Mouse (Mus musculus) ES-Bruce4 (cell line): ENCODE measurements around the gene Dysf. TPM values are rescaled to one million over a fixed set of nuclear protein-coding genes. Genes with fewer than 3 reads are reported as not detected.

Source experiments
- H3K27ac ChIP-seq: 2 replicates; pipeline ENCODE4 v1.5.1; 2012; ENCODE audit warnings: low read length, inconsistent platforms; ENCODE audit not compliant: insufficient read depth
- H3K27me3 ChIP-seq: 2 replicates; pipeline ENCODE4 v1.6.1; 2012; ENCODE audit warnings: mild to moderate bottlenecking, low read length, inconsistent platforms; ENCODE audit not compliant: control insufficient read depth, poor library complexity, insufficient read depth, severe bottlenecking
- H3K36me3 ChIP-seq: 2 replicates; pipeline ENCODE4 v1.6.1; 2012; ENCODE audit warnings: inconsistent platforms, mild to moderate bottlenecking, low read length, moderate library complexity; ENCODE audit not compliant: control insufficient read depth, poor library complexity, insufficient read depth, severe bottlenecking
- H3K4me1 ChIP-seq: one replicate; pipeline ENCODE4 v1.8.1; 2011; ENCODE audit warnings: low read length; ENCODE audit not compliant: control insufficient read depth, insufficient read depth
- H3K4me3 ChIP-seq: 2 replicates; pipeline ENCODE4 v1.5.1; 2011; ENCODE audit warnings: low read depth, mild to moderate bottlenecking, low read length
- H3K9ac ChIP-seq: 2 replicates; pipeline ENCODE4 v1.6.1; 2012; ENCODE audit warnings: low read depth, mild to moderate bottlenecking, inconsistent platforms; ENCODE audit not compliant: poor library complexity, severe bottlenecking
- H3K9me3 ChIP-seq: replicated peaks from 2 replicates; pipeline ENCODE4 v1.6.1; 2012; ENCODE audit warnings: mild to moderate bottlenecking, low read length, inconsistent platforms; ENCODE audit not compliant: control insufficient read depth, poor library complexity, insufficient read depth, severe bottlenecking
- CTCF ChIP-seq: IDR thresholded peaks from one replicate; pipeline ENCODE4 v1.8.1; 2011; ENCODE audit warnings: low read depth, low read length
- EP300 ChIP-seq: IDR thresholded peaks from 2 replicates; pipeline ENCODE4 v1.6.1; 2011; ENCODE audit warnings: low read depth, low read length; ENCODE audit not compliant: insufficient read depth
- POLR2A ChIP-seq: IDR thresholded peaks from one replicate; pipeline ENCODE4 v1.8.1; 2011; ENCODE audit warnings: low read length; ENCODE audit not compliant: insufficient read depth
- polyA plus RNA-seq: library from polyadenylated mRNA; stranded (reverse); fragments of >200 nt; gene quantifications from 2 replicates; pipeline ENCODE4 v1.2.4, GENCODE M21; 2011; ENCODE audit warnings: low read depth; ENCODE audit not compliant: missing spikeins, insufficient read depth, insufficient read length

The Dysf gene
- polyA plus RNA-seq, 1 experiment, result 18.5 TPM

DNA sequence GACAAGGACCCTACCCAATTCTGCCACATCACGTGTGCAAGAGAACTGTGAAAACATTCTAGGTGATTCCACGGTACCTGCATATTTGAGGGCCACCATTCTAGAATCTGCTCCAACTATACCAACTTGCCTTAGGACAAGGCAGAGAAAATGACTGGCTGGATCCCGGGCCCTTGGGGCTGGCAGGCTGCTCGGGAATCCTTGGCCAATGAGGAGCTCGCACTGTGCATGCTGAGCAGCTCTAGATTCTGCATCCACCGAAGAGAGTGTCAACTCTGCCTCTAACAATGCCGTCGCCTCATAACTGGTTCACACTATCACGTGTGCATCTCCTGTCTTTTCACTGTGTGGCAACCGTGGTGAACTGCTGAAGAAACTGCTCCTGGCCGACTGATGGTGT, 128.0 kb downstream of the Dysf start:
- Histone ChIP-seq H3K9ac (no peak overlapping the region), H3K9me3 (no peaks in the 10 kb centered on the region), H3K27ac (no peak overlapping the region), H3K4me1 (no peaks in the 10 kb centered on the region), H3K4me3 (no peak overlapping the region), H3K36me3 (no peaks in the 10 kb centered on the region), H3K27me3 (no peaks in the 10 kb centered on the region)
- TF ChIP-seq EP300 (no peak), CTCF (no peak), POLR2A (no peak)

DNA sequence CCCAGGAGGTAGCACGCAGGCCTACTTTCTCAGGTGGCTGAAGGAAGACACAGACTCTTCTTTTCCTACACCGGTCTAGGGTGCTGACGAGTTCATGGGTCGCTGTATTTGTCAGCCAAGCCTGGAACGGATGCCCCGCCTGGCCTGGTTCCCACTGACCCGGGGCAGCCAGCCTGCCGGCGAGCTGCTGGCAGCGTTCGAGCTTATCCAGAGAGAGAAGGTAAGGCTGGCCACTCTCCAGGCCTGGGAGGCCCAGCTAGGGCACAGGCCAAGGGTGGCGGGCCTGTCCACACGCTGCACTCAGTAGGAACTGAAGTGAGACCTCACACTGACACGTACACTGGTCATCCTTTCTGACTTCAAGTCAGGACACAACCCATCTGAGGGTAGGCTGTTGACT, 131.5 kb downstream of the Dysf start:
- Histone ChIP-seq H3K36me3 (no peaks in the 10 kb centered on the region), H3K4me1 (no peaks in the 10 kb centered on the region), H3K9ac (no peak overlapping the region), H3K4me3 (no peak overlapping the region), H3K27ac (no peak overlapping the region), H3K9me3 (no peaks in the 10 kb centered on the region), H3K27me3 (no peaks in the 10 kb centered on the region)
- no peak for TF ChIP-seq POLR2A
- no peak for TF ChIP-seq CTCF
- TF ChIP-seq EP300, result no peak

DNA sequence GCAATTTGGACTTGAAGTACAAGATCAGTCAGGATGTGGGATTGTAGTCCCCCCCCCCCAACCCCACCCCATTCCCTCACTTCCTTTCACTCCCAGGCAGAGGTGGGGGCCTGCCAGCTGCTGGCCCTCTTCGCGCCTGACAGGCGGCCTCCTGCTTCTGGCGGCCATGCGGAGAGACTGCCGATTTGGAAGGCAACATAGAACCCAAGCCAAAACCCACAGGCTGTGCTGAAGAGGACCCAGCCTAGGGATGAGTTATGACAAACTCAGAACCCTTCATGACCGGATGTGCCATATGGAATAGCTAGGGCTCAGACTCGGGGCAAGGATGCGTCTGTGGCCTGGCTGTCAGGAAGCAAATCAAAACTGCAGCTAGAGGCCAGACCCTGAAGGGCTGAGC, 134.1 kb downstream of the Dysf start:
- Histone ChIP-seq H3K9ac (no peak overlapping the region), H3K36me3 (no peaks in the 10 kb centered on the region), H3K4me3 (no peak overlapping the region), H3K27ac (no peak overlapping the region), H3K4me1 (no peaks in the 10 kb centered on the region), H3K27me3 (no peaks in the 10 kb centered on the region), H3K9me3 (no peaks in the 10 kb centered on the region)
- TF ChIP-seq CTCF (no peak), POLR2A (no peak)

DNA sequence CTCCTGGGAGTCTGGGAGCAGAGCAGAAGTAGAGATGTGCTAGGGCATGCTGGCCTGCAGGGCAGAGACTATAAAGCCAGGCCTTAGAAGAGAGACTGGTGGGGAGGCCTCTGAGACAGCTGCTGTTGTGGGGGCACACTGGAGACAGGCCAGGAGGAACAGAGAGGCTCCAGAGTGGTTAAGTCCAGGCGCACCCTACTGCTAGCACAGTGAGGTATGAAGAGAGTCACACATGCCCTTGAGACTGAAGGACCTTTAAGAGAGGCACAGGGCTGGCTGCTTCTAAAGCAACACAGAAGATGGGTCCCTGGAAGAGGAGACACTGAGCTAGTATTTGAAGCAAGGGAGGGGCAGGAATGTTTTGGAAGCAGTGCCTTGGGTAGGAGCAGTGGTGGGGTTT, 134.9 kb downstream of the Dysf start:
- H3K27me3 ChIP-seq, result no peaks in the 10 kb centered on the region
- TF ChIP-seq EP300 (no peak), POLR2A (no peak), CTCF (no peak)
- no peaks in the 10 kb centered on the region for H3K36me3 ChIP-seq
- no peak overlapping the region for H3K27ac ChIP-seq
- H3K9me3 ChIP-seq, result no peaks in the 10 kb centered on the region
- H3K9ac ChIP-seq, result no peak overlapping the region
- no peak overlapping the region for H3K4me3 ChIP-seq
- H3K4me1 ChIP-seq, result no peaks in the 10 kb centered on the region

DNA sequence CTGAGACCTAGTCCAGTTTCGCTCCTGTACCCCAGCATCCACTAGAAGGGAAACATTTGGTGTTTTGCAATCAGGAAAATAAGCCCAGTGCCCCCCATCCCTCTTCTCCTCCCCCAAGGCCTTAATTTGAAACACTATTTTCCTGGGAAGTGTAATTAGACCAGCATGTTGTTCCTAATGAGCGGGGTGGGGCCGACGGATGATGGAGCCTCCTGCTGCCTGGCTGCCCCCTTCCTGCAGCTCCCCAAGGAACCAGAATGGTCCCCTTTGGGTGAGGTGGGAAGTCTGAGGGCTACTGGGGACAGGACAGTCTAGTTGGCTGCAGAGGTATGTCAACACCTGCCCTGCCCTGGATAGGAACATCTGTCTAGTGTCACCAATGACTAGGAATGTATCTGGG, 136.0 kb downstream of the Dysf start:
- H3K27me3 ChIP-seq, result no peaks in the 10 kb centered on the region
- H3K9ac ChIP-seq, result no peak overlapping the region
- no peaks in the 10 kb centered on the region for H3K4me1 ChIP-seq
- H3K36me3 ChIP-seq, result no peaks in the 10 kb centered on the region
- no peaks in the 10 kb centered on the region for H3K9me3 ChIP-seq
- no peak for TF ChIP-seq EP300
- TF ChIP-seq CTCF, result no peak
- no peak for TF ChIP-seq POLR2A
- no peak overlapping the region for H3K4me3 ChIP-seq
- no peak overlapping the region for H3K27ac ChIP-seq

DNA sequence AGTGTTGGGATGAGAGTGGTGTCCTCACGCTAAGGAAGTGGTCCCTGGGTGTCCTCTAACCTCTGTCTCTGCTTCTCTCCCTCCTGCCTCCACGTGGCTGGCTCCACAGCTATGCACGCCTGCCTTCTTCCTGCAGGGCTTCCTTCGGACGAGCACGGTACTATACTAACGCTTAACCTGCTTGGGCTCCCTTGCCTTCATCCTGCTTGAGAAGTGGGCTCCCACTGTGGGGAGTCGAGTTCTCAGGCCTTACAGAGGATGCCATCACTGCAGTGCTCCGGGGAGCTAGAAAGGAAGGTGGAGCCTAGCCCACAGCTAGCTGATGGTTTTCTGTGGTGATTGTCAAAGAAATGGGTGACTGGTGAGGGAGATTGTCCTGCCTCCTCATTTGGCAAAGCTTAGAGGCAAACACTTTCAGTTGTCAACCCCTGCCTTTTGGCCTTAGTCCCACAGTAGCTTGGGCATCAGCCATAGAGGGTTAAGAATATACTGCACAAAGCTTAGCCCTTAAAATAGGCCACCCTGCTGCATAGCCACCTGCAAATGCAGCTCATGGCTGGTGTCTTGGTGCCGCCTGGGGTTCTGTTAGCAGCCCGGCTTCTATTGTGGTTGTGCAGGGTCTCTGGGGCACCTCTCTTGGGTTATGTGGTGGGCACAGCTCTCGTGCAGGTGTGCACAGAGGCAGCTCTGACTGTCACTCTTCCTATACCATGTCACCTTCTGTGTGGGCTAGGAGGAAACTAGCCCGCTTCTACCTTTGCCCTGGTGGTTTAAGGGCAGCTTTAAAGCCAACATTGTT, 139.0 kb downstream of the Dysf start:
- Histone ChIP-seq H3K9ac (no peak overlapping the region), H3K9me3 (no peaks in the 10 kb centered on the region), H3K4me3 (no peak overlapping the region), H3K27ac (no peak overlapping the region), H3K36me3 (no peaks in the 10 kb centered on the region), H3K27me3 (no peaks in the 10 kb centered on the region), H3K4me1 (no peaks in the 10 kb centered on the region)
- no peak for TF ChIP-seq CTCF
- TF ChIP-seq POLR2A, result no peak
- no peak for TF ChIP-seq EP300
